Mouse (Mus musculus): ENCODE data around the gene Btbd2. TPM values are rescaled to one million over a fixed set of nuclear protein-coding genes. Genes with fewer than 3 reads are reported as not detected.

Btbd2 gene
- 75.0 and 79.7 TPM in 2 replicates for polyA plus RNA-seq (2014; fragmentation: Nextera tagmentation; extraction: Ambion mirVana)

- peak within 1 kb of the TSS; percentile 91 for H3K4me2 ChIP-seq (ENCODE audit: low read depth, low read length)
- H3K36me3 ChIP-seq (ENCODE audit: control insufficient read depth, insufficient read depth, low read length), result peaks cover 2% of the 10 kb centered on the region; the same call in 1 of the 2 replicates
- ATAC-seq (ENCODE audit: low read depth), result peak; percentile 39
- no peaks in the 10 kb centered on the region for H3K27me3 ChIP-seq (ENCODE audit: control insufficient read depth, insufficient read depth, low read length)
- H3K27ac ChIP-seq (ENCODE audit: low read depth, low read length), result peak within 1 kb of the TSS; percentile 89
- peak within 1 kb of the TSS; percentile 83 for H3K4me3 ChIP-seq (ENCODE audit: low read depth, low read length)
- H3K4me1 ChIP-seq (ENCODE audit: control insufficient read depth, insufficient read depth, low read length), result peaks cover 18% of the 10 kb centered on the region
- H3K9ac ChIP-seq (replicated peaks; ENCODE audit: low read depth, low read length), result peak within 1 kb of the TSS; percentile 97
- WGBS, result 24% methylated on average over 15 of the region's 15 CpGs
- H3K9me3 ChIP-seq (ENCODE audit: control insufficient read depth, low read length), result no peaks in the 10 kb centered on the region
These were observed at the start of gene Btbd2 for GRCm38 (mm10) chr10:80656863-80657623. Gene Btbd2, minus strand, starts transcription at chr10:80657071.

- H3K9ac ChIP-seq (replicated peaks; ENCODE audit: low read depth, low read length), result no peak overlapping the region
- 88% methylated on average over 3 of the region's 3 CpGs for WGBS
- H3K36me3 ChIP-seq (ENCODE audit: control insufficient read depth, insufficient read depth, low read length), result peaks cover 45% of the 10 kb centered on the region
- no peaks in the 10 kb centered on the region for H3K9me3 ChIP-seq (ENCODE audit: control insufficient read depth, low read length)
- H3K27me3 ChIP-seq (ENCODE audit: control insufficient read depth, insufficient read depth, low read length), result no peaks in the 10 kb centered on the region
- no peak overlapping the region for H3K27ac ChIP-seq (ENCODE audit: low read depth, low read length)
- H3K4me3 ChIP-seq (ENCODE audit: low read depth, low read length), result no peak overlapping the region
- H3K4me1 ChIP-seq (ENCODE audit: control insufficient read depth, insufficient read depth, low read length), result peaks cover 19% of the 10 kb centered on the region
- H3K4me2 ChIP-seq (ENCODE audit: low read depth, low read length), result no peak overlapping the region
- ATAC-seq (ENCODE audit: low read depth), result no peak
These were observed 48.6 kb upstream of the Btbd2 start for GRCm38 (mm10) chr10:80705479-80705878.

- Histone ChIP-seq H3K4me2 (ENCODE audit: low read depth, low read length) (no peak overlapping the region), H3K36me3 (ENCODE audit: control insufficient read depth, insufficient read depth, low read length) (peaks cover 41% of the 10 kb centered on the region), H3K27ac (ENCODE audit: low read depth, low read length) (no peak overlapping the region), H3K27me3 (ENCODE audit: control insufficient read depth, insufficient read depth, low read length) (no peaks in the 10 kb centered on the region), H3K9ac (replicated peaks; ENCODE audit: low read depth, low read length) (no peak overlapping the region), H3K4me1 (ENCODE audit: control insufficient read depth, insufficient read depth, low read length) (peaks cover 19% of the 10 kb centered on the region), H3K4me3 (ENCODE audit: low read depth, low read length) (no peak overlapping the region), H3K9me3 (ENCODE audit: control insufficient read depth, low read length) (no peaks in the 10 kb centered on the region)
- no peak for ATAC-seq (ENCODE audit: low read depth)
- 67% methylated on average over 3 of the region's 3 CpGs for WGBS
These were observed 48.2 kb upstream of the Btbd2 start for GRCm38 (mm10) chr10:80705033-80705432.

GRCm38 (mm10) chr10:80704418-80704817 is 47.5 kb upstream of the Btbd2 start:
- 84% methylated on average over 5 of the region's 5 CpGs for WGBS
- ATAC-seq (ENCODE audit: low read depth), result no peak
- Histone ChIP-seq H3K36me3 (ENCODE audit: control insufficient read depth, insufficient read depth, low read length) (peaks cover 35% of the 10 kb centered on the region), H3K4me3 (ENCODE audit: low read depth, low read length) (no peak overlapping the region), H3K27me3 (ENCODE audit: control insufficient read depth, insufficient read depth, low read length) (no peaks in the 10 kb centered on the region), H3K4me1 (ENCODE audit: control insufficient read depth, insufficient read depth, low read length) (peaks cover 19% of the 10 kb centered on the region), H3K4me2 (ENCODE audit: low read depth, low read length) (no peak overlapping the region), H3K9me3 (ENCODE audit: control insufficient read depth, low read length) (no peaks in the 10 kb centered on the region), H3K27ac (ENCODE audit: low read depth, low read length) (no peak overlapping the region), H3K9ac (replicated peaks; ENCODE audit: low read depth, low read length) (no peak overlapping the region)

GRCm38 (mm10) chr10:80703643-80704042 is 46.8 kb upstream of the Btbd2 start:
- WGBS, result 90% methylated on average over 5 of the region's 5 CpGs
- H3K4me3 ChIP-seq (ENCODE audit: low read depth, low read length), result peak overlapping the region; percentile 54
- H3K36me3 ChIP-seq (ENCODE audit: control insufficient read depth, insufficient read depth, low read length), result peaks cover 27% of the 10 kb centered on the region
- no peak overlapping the region for H3K27ac ChIP-seq (ENCODE audit: low read depth, low read length)
- peaks cover 19% of the 10 kb centered on the region for H3K4me1 ChIP-seq (ENCODE audit: control insufficient read depth, insufficient read depth, low read length)
- H3K9ac ChIP-seq (replicated peaks; ENCODE audit: low read depth, low read length), result peak overlapping the region; percentile 32; the same call in 1 of the 2 replicates
- peak overlapping the region; percentile 63 for H3K4me2 ChIP-seq (ENCODE audit: low read depth, low read length)
- no peaks in the 10 kb centered on the region for H3K9me3 ChIP-seq (ENCODE audit: control insufficient read depth, low read length)
- no peak for ATAC-seq (ENCODE audit: low read depth)
- H3K27me3 ChIP-seq (ENCODE audit: control insufficient read depth, insufficient read depth, low read length), result no peaks in the 10 kb centered on the region

DNA sequence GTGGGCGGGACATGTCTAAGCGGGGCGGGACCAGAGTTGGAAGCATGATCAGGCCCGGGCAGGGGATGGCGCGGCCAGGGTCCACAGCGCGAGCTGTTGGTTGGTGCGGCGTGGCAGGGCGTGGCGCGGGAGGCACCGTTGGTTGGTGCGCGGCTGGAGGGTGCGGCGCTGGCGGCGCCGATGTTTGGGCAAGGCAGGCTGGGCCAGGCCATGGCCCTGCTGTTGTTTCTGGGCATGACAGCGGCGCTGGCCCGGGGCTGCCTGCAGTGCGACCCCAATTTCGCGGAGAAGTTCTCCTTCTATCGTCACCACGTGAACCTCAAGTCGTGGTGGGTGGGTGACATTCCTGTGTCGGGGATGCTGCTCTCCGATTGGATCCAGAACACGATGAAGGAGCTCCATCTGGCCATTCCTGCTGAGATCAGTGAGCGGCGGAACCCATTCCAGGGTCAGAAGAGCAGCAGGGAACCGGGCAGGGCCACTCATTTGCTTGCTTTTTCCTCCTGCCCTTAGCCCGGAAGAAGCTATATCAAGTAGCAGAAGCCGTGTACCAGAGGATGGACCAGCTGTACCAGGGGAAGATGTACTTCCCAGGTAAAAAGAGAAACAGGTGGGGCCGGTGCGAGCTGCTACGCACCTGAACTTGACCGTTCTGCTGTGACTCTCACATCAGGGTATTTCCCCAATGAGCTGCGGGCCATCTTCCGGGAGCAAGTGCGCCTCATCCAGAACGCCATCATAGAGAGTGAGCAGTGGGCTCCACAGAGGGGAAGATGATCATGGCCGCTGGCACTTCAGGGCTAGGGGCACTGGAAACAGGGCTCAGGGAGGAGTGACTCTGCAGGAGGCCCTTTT is 45.9 kb upstream of the Btbd2 start:
- Histone ChIP-seq H3K4me3 (ENCODE audit: low read depth, low read length) (peak overlapping the region; percentile 54), H3K27ac (ENCODE audit: low read depth, low read length) (peak overlapping the region; percentile 83), H3K9ac (replicated peaks; ENCODE audit: low read depth, low read length) (peak overlapping the region; percentile 32), H3K9me3 (ENCODE audit: control insufficient read depth, low read length) (no peaks in the 10 kb centered on the region), H3K4me2 (ENCODE audit: low read depth, low read length) (peak overlapping the region; percentile 63), H3K27me3 (ENCODE audit: control insufficient read depth, insufficient read depth, low read length) (no peaks in the 10 kb centered on the region), H3K36me3 (ENCODE audit: control insufficient read depth, insufficient read depth, low read length) (peaks cover 18% of the 10 kb centered on the region), H3K4me1 (ENCODE audit: control insufficient read depth, insufficient read depth, low read length) (peaks cover 19% of the 10 kb centered on the region)
- WGBS, result 2% methylated on average over 42 of the region's 47 CpGs
- peak; percentile 87 for ATAC-seq (ENCODE audit: low read depth)

DNA sequence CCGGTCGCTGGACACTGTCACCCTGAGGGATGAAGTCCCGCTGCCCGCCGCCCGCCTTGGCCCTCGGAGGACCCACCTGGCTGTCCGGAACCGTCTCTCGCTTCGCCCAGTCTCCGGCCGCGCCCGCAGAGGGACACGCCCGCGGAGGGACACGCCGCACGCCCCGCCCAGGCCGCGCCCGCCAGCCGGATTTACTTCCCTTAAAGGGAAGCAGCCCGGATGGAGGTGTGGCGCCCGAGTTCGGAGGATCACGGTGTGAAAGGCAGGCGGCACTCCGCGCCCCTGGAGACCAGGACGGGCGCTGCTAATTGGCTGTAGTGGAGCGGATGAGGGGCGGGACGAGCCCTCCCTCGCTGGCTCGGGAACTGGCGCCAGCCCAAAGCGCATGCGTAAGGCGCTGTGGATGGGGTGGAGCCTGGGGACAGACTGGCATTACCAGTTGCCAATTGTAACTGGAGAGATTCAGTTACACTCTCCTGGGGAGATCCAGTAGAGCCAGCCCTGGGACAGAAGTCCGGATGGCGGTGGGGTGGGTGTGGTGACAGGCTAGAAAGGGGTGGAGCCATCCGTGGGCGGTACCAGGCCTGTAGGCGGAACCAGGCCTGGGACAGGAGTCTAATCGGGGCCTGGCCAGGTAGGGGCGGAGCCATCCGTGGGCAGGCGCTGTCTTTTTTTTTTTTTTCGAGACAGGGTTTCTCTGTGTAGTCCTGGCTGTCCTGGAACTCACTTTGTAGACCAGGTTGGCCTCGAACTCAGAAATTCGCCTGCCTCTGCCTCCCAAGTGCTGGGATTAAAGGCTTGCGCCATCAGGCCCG is 45.1 kb upstream of the Btbd2 start, which contains the start of the genes Mob3a and Izumo4:
Gene Mob3a, minus strand, starts transcription at position 257 of the 815 bp plus-strand sequence.
Gene Izumo4, plus strand, starts transcription at position 464 of the 815 bp plus-strand sequence.
- peaks cover 19% of the 10 kb centered on the region for H3K4me1 ChIP-seq (ENCODE audit: control insufficient read depth, insufficient read depth, low read length)
- under 1% methylated on average over 55 of the region's 59 CpGs for WGBS
- peak within 1 kb of the TSS; percentile 54 for H3K4me3 ChIP-seq (ENCODE audit: low read depth, low read length)

DNA sequence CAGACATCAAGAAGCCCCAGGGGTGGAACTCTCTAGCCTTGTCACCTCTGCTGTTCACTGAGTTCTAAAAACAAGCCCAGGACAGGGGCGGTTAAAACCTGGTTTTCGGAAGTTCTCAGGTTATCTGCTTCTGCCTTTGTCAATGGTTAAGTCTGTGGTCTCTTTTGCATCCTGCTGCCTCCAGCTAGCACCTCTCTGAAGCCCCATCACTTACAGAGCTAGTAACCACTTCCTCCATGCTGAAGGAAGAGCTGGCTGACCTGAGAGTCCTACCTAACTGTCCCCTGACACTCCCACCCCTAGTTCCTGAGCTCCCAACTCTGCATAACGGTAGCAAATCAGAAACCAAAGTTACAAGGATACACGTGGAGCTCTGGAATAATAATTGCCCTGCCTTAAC is 43.9 kb upstream of the Btbd2 start:
- Histone ChIP-seq H3K4me3 (ENCODE audit: low read depth, low read length) (peak overlapping the region; percentile 54), H3K9ac (replicated peaks; ENCODE audit: low read depth, low read length) (no peak overlapping the region), H3K27me3 (ENCODE audit: control insufficient read depth, insufficient read depth, low read length) (no peaks in the 10 kb centered on the region), H3K4me1 (ENCODE audit: control insufficient read depth, insufficient read depth, low read length) (peaks cover 19% of the 10 kb centered on the region), H3K4me2 (ENCODE audit: low read depth, low read length) (peak overlapping the region; percentile 63), H3K9me3 (ENCODE audit: control insufficient read depth, low read length) (no peaks in the 10 kb centered on the region), H3K36me3 (ENCODE audit: control insufficient read depth, insufficient read depth, low read length) (peaks cover 5% of the 10 kb centered on the region; the same call in 1 of the 2 replicates), H3K27ac (ENCODE audit: low read depth, low read length) (no peak overlapping the region)
- ATAC-seq (ENCODE audit: low read depth), result no peak
- 44% methylated on average over 4 of the region's 4 CpGs for WGBS

More for the DNA sequence above, 45.1 kb upstream of the Btbd2 start, which contains the start of the genes Mob3a and Izumo4:
- ATAC-seq (ENCODE audit: low read depth), result peak; percentile 95
- Histone ChIP-seq H3K9me3 (ENCODE audit: control insufficient read depth, low read length) (no peaks in the 10 kb centered on the region), H3K9ac (replicated peaks; ENCODE audit: low read depth, low read length) (peak within 1 kb of the TSS; percentile 58), H3K27me3 (ENCODE audit: control insufficient read depth, insufficient read depth, low read length) (no peaks in the 10 kb centered on the region), H3K36me3 (ENCODE audit: control insufficient read depth, insufficient read depth, low read length) (peaks cover 10% of the 10 kb centered on the region; the same call in 1 of the 2 replicates), H3K27ac (ENCODE audit: low read depth, low read length) (peak within 1 kb of the TSS; percentile 83), H3K4me2 (ENCODE audit: low read depth, low read length) (peak within 1 kb of the TSS; percentile 63)
